Comparison of ENCODE assay signal across 31 mouse cellular contexts in genomic region chr15:79733192-79733591, GRCm38 (mm10). TPM values are rescaled to one million over a fixed set of nuclear protein-coding genes. Genes with fewer than 3 reads are reported as not detected.
DNase-seq lines count a peak whose midpoint lies in the region; ATAC-seq and TF ChIP-seq lines count a peak whose summit lies in the region.
"Had no signal": no experiment of that assay in that cellular context is flagged by ENCODE, and none has a peak within 500 bp of the region (broad histone marks: within the 10 kb centered on the region; RNA-seq: fewer than 3 reads in every experiment).

No protein-coding gene starts in this region.

- H3K4me1 ChIP-seq in liver, adult 2 months (ENCODE audit: control insufficient read depth, insufficient read depth, low read length) = peaks cover 38% of the 10 kb centered on the region
- H3K4me1 ChIP-seq in liver, embryonic 11.5 days (replicated peaks; ENCODE audit: control insufficient read depth, insufficient read depth, low read length) = no peaks in the 10 kb centered on the region
- H3K4me1 ChIP-seq in bone marrow, adult 2 months (ENCODE audit: control insufficient read depth, insufficient read depth, low read length) = peaks cover 4% of the 10 kb centered on the region; the same call in 1 of the 2 replicates

- DNase-seq in gastrocnemius, adult 2 months = peak; percentile 83
- DNase-seq in gastrocnemius, postnatal 4 days (ENCODE audit: low spot score in 2 of 2) = no peak
- no peak for DNase-seq in liver, adult 2 months (ENCODE audit: extremely low read depth, low read depth, low spot score)
- no peak for DNase-seq in liver, embryonic 11.5 days (ENCODE audit: low spot score)
- DNase-seq in gastrocnemius, postnatal 25 days = peak; percentile 58
- DNase-seq: adrenal gland, postnatal 10 days; adrenal gland, postnatal 36 days; B cell, adult 2 months; cerebellum, adult 11-12 months; cerebellum, adult 8-10 months; cerebellum, postnatal 10 days; cerebellum, postnatal 36 days; embryo, embryonic 11 days; heart, adult 11 months; heart, postnatal 14 days; heart, postnatal 4 days had no signal

- H3K27me3 ChIP-seq in liver, adult 2 months (ENCODE audit: control insufficient read depth, insufficient read depth, low read length) = no peaks in the 10 kb centered on the region
- H3K27me3 ChIP-seq in liver, embryonic 11.5 days (replicated peaks; ENCODE audit: control insufficient read depth, insufficient read depth, low read length) = no peaks in the 10 kb centered on the region
- H3K27me3 ChIP-seq: CH12.LX; embryonic facial prominence, embryonic 13.5 days; forebrain, embryonic 13.5 days; heart, embryonic 13.5 days; Patski had no signal

- TF ChIP-seq POLR2A in liver, adult 2 months (IDR thresholded peaks at IDR 0.05; ENCODE audit: extremely low read depth, insufficient read depth, low read length) = no peak
- TF ChIP-seq POLR2A in bone marrow, adult 2 months (IDR thresholded peaks at IDR 0.05; ENCODE audit: borderline replicate concordance, control insufficient read depth, low read depth, low read length) = no peak

- TF ChIP-seq CTCF in gastrocnemius, adult 2 months (IDR thresholded peaks at IDR 0.05) = no peak
- no peak for TF ChIP-seq CTCF in liver, adult 2 months (IDR thresholded peaks at IDR 0.05; ENCODE audit: low read depth, low read length)
- TF ChIP-seq CTCF in bone marrow, adult 2 months (IDR thresholded peaks at IDR 0.05; ENCODE audit: control insufficient read depth, insufficient read depth, low read length) = no peak

- H3K4me2 ChIP-seq in liver, embryonic 11.5 days = no peak overlapping the region
- H3K4me2 ChIP-seq: embryonic facial prominence, embryonic 13.5 days; forebrain, embryonic 13.5 days; heart, embryonic 13.5 days; hindbrain, embryonic 14.5 days had no signal

- 91% methylated on average over 8 of the region's 8 CpGs for WGBS in liver, adult 2 months
- WGBS in liver, embryonic 11.5 days = 93% methylated on average over 8 of the region's 8 CpGs
- WGBS in bone marrow, adult 2 months = 74% methylated on average over 8 of the region's 8 CpGs

- peak overlapping the region; percentile 98 for H3K27ac ChIP-seq in gastrocnemius, adult 2 months
- H3K27ac ChIP-seq in liver, adult 2 months (replicated peaks; ENCODE audit: insufficient read depth, low read depth, low read length) = peak overlapping the region; percentile 79
- no peak overlapping the region for H3K27ac ChIP-seq in liver, embryonic 11.5 days (ENCODE audit: low read depth, low read length)
- peak overlapping the region; percentile 85 for H3K27ac ChIP-seq in bone marrow, adult 2 months (ENCODE audit: control insufficient read depth, insufficient read depth, low read depth, low read length, poor library complexity)
- H3K27ac ChIP-seq: embryonic facial prominence, embryonic 10.5 days; embryonic facial prominence, embryonic 13.5 days; forebrain, embryonic 10.5 days; forebrain, embryonic 13.5 days; hindbrain, embryonic 14.5 days; hindbrain, postnatal 0 days had no signal

- H3K36me3 ChIP-seq in liver, adult 2 months (ENCODE audit: control insufficient read depth, insufficient read depth, low read length) = peaks cover 31% of the 10 kb centered on the region
- peaks cover 22% of the 10 kb centered on the region for H3K36me3 ChIP-seq in liver, embryonic 11.5 days (ENCODE audit: control insufficient read depth, insufficient read depth, low read length)

- no peaks in the 10 kb centered on the region for H3K9me3 ChIP-seq in liver, embryonic 11.5 days (ENCODE audit: control insufficient read depth, low read length)
- H3K9me3 ChIP-seq: embryonic facial prominence, embryonic 10.5 days; embryonic facial prominence, embryonic 13.5 days; forebrain, embryonic 10.5 days; forebrain, embryonic 13.5 days; G1E; heart, embryonic 13.5 days had no signal

- intact Hi-C loops in gastrocnemius, adult 2 months (cut with DNase I) = no loop called here

- H3K4me3 ChIP-seq in gastrocnemius, adult 2 months = peak overlapping the region; percentile 67
- no peak overlapping the region for H3K4me3 ChIP-seq in liver, adult 2 months (ENCODE audit: insufficient read depth, low read depth, low read length)
- H3K4me3 ChIP-seq in liver, embryonic 11.5 days (ENCODE audit: low read depth, low read length) = no peak overlapping the region
- peak overlapping the region; percentile 17 for H3K4me3 ChIP-seq in bone marrow, adult 2 months (replicated peaks; ENCODE audit: control insufficient read depth, low read depth, low read length)
- H3K4me3 ChIP-seq: embryonic facial prominence, embryonic 10.5 days; embryonic facial prominence, embryonic 13.5 days; forebrain, embryonic 10.5 days; forebrain, embryonic 13.5 days; heart, embryonic 13.5 days had no signal

- no peak for ATAC-seq in liver, embryonic 11.5 days (replicated peaks; ENCODE audit: low FRiP score)
- ATAC-seq in erythroblast, adult 5-6 weeks (replicated peaks; ENCODE audit: low FRiP score, poor library complexity, severe bottlenecking) = no peak
- ATAC-seq: forebrain, embryonic 13.5 days; forebrain, embryonic 16.5 days; hindbrain, postnatal 0 days; inflammation-experienced regulatory T-cells, adult 6 months; intestine, postnatal 0 days; Patski had no signal

- H3K79me2 ChIP-seq in liver, adult 2 months (ENCODE audit: control insufficient read depth, insufficient read depth, low read length) = no peaks in the 10 kb centered on the region; the same call in 1 of the 2 replicates

- no peak overlapping the region for H3K9ac ChIP-seq in liver, adult 2 months (ENCODE audit: low read depth, low read length)
- H3K9ac ChIP-seq in liver, embryonic 11.5 days (ENCODE audit: low read depth, low read length) = no peak overlapping the region
- H3K9ac ChIP-seq: embryonic facial prominence, embryonic 13.5 days; forebrain, embryonic 13.5 days; heart, embryonic 13.5 days; hindbrain, embryonic 14.5 days had no signal

RNA-seq across cellular contexts. Expression of gene Sun2, which starts 9.1 kb away (rescaled TPM):
- 10 to 100 TPM; 88.4 to 92.5 TPM for total RNA-seq in gastrocnemius, adult 2 months (2021)
- total RNA-seq in gastrocnemius, postnatal 4 days (2021) = 10 to 100 TPM; 60.4 to 61.3 TPM
- total RNA-seq in liver, adult 2 months (2014; rRNA removed) = 33.9 and 45.8 TPM in 2 replicates
- 29.7 and 33.4 TPM in 2 replicates for polyA plus RNA-seq in liver, adult 2 months (2012; rRNA removed)
- polyA plus RNA-seq in liver, embryonic 11.5 days (2014; fragmentation: Nextera tagmentation; extraction: Ambion mirVana) = 2.2 and 2.5 TPM in 2 replicates
- 63.2 and 147 TPM in 2 replicates for polyA plus RNA-seq in bone marrow, adult 2 months (2011; ENCODE audit: insufficient read depth, insufficient read length, low replicate concordance, missing spikeins)
- total RNA-seq in gastrocnemius, postnatal 25 days (2021) = 10 to 100 TPM; 70.7 to 76.5 TPM
- total RNA-seq in erythroblast, adult 5-6 weeks (2015; ENCODE audit: low replicate concordance) = 23.4 and 26.5 TPM in 2 replicates
- 44.7 and 48.8 TPM in 2 replicates for total RNA-seq in erythroblast, adult 5-6 weeks (2017; ENCODE audit: low replicate concordance)

RNA-seq across cellular contexts. Expression of gene Gtpbp1, which starts 42.5 kb away (rescaled TPM):
- 10 to 100 TPM; 24.4 to 28.5 TPM for total RNA-seq in gastrocnemius, adult 2 months (2021)
- 10 to 100 TPM; 20.7 to 22.5 TPM for total RNA-seq in gastrocnemius, postnatal 4 days (2021)
- total RNA-seq in liver, adult 2 months (2014; rRNA removed) = 8.1 and 8.5 TPM in 2 replicates
- polyA plus RNA-seq in liver, adult 2 months (2012; rRNA removed) = 12.8 and 13.2 TPM in 2 replicates
- 58.8 and 61.8 TPM in 2 replicates for polyA plus RNA-seq in liver, embryonic 11.5 days (2014; fragmentation: Nextera tagmentation; extraction: Ambion mirVana)
- 46.1 and 53.9 TPM in 2 replicates for polyA plus RNA-seq in bone marrow, adult 2 months (2011; ENCODE audit: insufficient read depth, insufficient read length, low replicate concordance, missing spikeins)
- 10 to 100 TPM; 20.4 to 21.7 TPM for total RNA-seq in gastrocnemius, postnatal 25 days (2021)
- 14.4 and 35.2 TPM in 2 replicates for total RNA-seq in erythroblast, adult 5-6 weeks (2015; ENCODE audit: low replicate concordance)
- 23.6 and 31.2 TPM in 2 replicates for total RNA-seq in erythroblast, adult 5-6 weeks (2017; ENCODE audit: low replicate concordance)

RNA-seq across cellular contexts. Expression of gene Dnal4, which starts 44.5 kb away (rescaled TPM):
- total RNA-seq in gastrocnemius, adult 2 months (2021) = 1 to 10 TPM; 4.2 to 6.2 TPM
- 10 to 100 TPM; 19.0 to 19.2 TPM for total RNA-seq in gastrocnemius, postnatal 4 days (2021)
- 4.5 and 6.2 TPM in 2 replicates for total RNA-seq in liver, adult 2 months (2014; rRNA removed)
- polyA plus RNA-seq in liver, adult 2 months (2012; rRNA removed) = 14.2 and 14.9 TPM in 2 replicates
- 25.0 and 28.6 TPM in 2 replicates for polyA plus RNA-seq in liver, embryonic 11.5 days (2014; fragmentation: Nextera tagmentation; extraction: Ambion mirVana)
- 6.8 and 8.4 TPM in 2 replicates for polyA plus RNA-seq in bone marrow, adult 2 months (2011; ENCODE audit: insufficient read depth, insufficient read length, low replicate concordance, missing spikeins)
- total RNA-seq in gastrocnemius, postnatal 25 days (2021) = 1 to 10 TPM; 5.9 to 6.1 TPM
- total RNA-seq in erythroblast, adult 5-6 weeks (2015; ENCODE audit: low replicate concordance) = 4.2 TPM in 1 of 2 replicates, not detected in the other
- total RNA-seq in erythroblast, adult 5-6 weeks (2017; ENCODE audit: low replicate concordance) = 0.68 and 1.7 TPM in 2 replicates

RNA-seq across cellular contexts. Expression of gene Josd1, which starts 45.5 kb away (rescaled TPM):
- total RNA-seq in gastrocnemius, adult 2 months (2021) = 10 to 100 TPM; 12.3 to 18.7 TPM
- 10 to 100 TPM; 16.6 to 17.4 TPM for total RNA-seq in gastrocnemius, postnatal 4 days (2021)
- total RNA-seq in liver, adult 2 months (2014; rRNA removed) = 19.0 and 25.6 TPM in 2 replicates
- polyA plus RNA-seq in liver, adult 2 months (2012; rRNA removed) = 21.9 and 22.6 TPM in 2 replicates
- polyA plus RNA-seq in liver, embryonic 11.5 days (2014; fragmentation: Nextera tagmentation; extraction: Ambion mirVana) = 25.9 and 28.3 TPM in 2 replicates
- polyA plus RNA-seq in bone marrow, adult 2 months (2011; ENCODE audit: insufficient read depth, insufficient read length, low replicate concordance, missing spikeins) = 15.3 and 20.4 TPM in 2 replicates
- total RNA-seq in gastrocnemius, postnatal 25 days (2021) = 10 to 100 TPM; 12.1 to 16.0 TPM
- 6.0 and 6.7 TPM in 2 replicates for total RNA-seq in erythroblast, adult 5-6 weeks (2015; ENCODE audit: low replicate concordance)
- total RNA-seq in erythroblast, adult 5-6 weeks (2017; ENCODE audit: low replicate concordance) = 9.1 and 9.2 TPM in 2 replicates

Comparison
In these comparisons a context has a peak if more than half of its experiments do, and no peak if none do; other contexts are left out.
1. DNase-seq: peak in gastrocnemius, adult 2 months (single experiment) and gastrocnemius, postnatal 25 days (single experiment); none in gastrocnemius, postnatal 4 days (0 of 2), liver, adult 2 months (single experiment) and liver, embryonic 11.5 days (single experiment).
2. H3K4me3 ChIP-seq: peak in gastrocnemius, adult 2 months (single experiment) and bone marrow, adult 2 months (single experiment); none in liver, adult 2 months (single experiment) and liver, embryonic 11.5 days (single experiment).